Mouse (Mus musculus) spleen, postnatal 0 days (tissue): ENCODE measurements around the gene Olfr1349. TPM values are rescaled to one million over a fixed set of nuclear protein-coding genes. Genes with fewer than 3 reads are reported as not detected.

Source experiments
- polyA plus RNA-seq: library from polyadenylated mRNA; unstranded; fragments of >200 nt; fragmentation: Nextera tagmentation; extraction: Ambion mirVana; gene quantifications from 2 replicates; pipeline ENCODE4 v1.2.1, GENCODE M21; 2015

Olfr1349 gene
- polyA plus RNA-seq: not detected in 2 replicates

GRCm38 (mm10) chr7:6522850-6523249 is at the start of gene Olfr1349:
Gene Olfr1349, minus strand, starts transcription at chr7:6522950.

GRCm38 (mm10) chr7:6564541-6564940 is 41.8 kb upstream of the Olfr1349 start, which contains the start of gene Olfr1350:
Gene Olfr1350, plus strand, starts transcription at chr7:6564841.

GRCm38 (mm10) chr7:6508648-6509047 is 14.1 kb downstream of the Olfr1349 start, which contains the start of gene Olfr1348:
Gene Olfr1348, minus strand, starts transcription at chr7:6508748.

GRCm38 (mm10) chr7:6499655-6500054 is 23.1 kb downstream of the Olfr1349 start, which contains the start of gene Olfr1347:
Gene Olfr1347, minus strand, starts transcription at chr7:6499755.

GRCm38 (mm10) chr7:6486841-6487240 is 35.9 kb downstream of the Olfr1349 start, which contains the start of gene Olfr5:
Gene Olfr5, minus strand, starts transcription at chr7:6486941.

GRCm38 (mm10) chr7:6466951-6467350 is 55.8 kb downstream of the Olfr1349 start, which contains the start of gene Olfr1346:
Gene Olfr1346, plus strand, starts transcription at chr7:6467101.

Other genes with a start within 250 kb of the Olfr1349 start
- 3.9 and 4.1 TPM in 2 replicates for gene Zfp667, start 236.4 kb downstream of the Olfr1349 start, polyA plus RNA-seq
- 1.8 and 2.0 TPM in 2 replicates for gene Zfp583, start 191.7 kb downstream of the Olfr1349 start, polyA plus RNA-seq
- 0.28 and 0.38 TPM in 2 replicates for gene Gm3854, start 179.2 kb downstream of the Olfr1349 start, polyA plus RNA-seq
- gene Zfp78, start 159.7 kb downstream of the Olfr1349 start, polyA plus RNA-seq: 1.1 and 1.4 TPM in 2 replicates
- gene Zfp28, start 139.7 kb downstream of the Olfr1349 start, polyA plus RNA-seq: 1.4 and 1.5 TPM in 2 replicates
- gene Smim17, start 124.2 kb downstream of the Olfr1349 start, polyA plus RNA-seq: 0.21 TPM in 1 of 2 replicates, not detected in the other
- not detected in 2 replicates for gene Gm20715, start 112.7 kb downstream of the Olfr1349 start, polyA plus RNA-seq
- gene Olfr1344, start 84.3 kb downstream of the Olfr1349 start, polyA plus RNA-seq: not detected in 2 replicates
- not detected in 2 replicates for gene Olfr1336, start 66.8 kb downstream of the Olfr1349 start, polyA plus RNA-seq
- gene Olfr1346, start 55.8 kb downstream of the Olfr1349 start, polyA plus RNA-seq: not detected in 2 replicates
- gene Olfr5, start 36.0 kb downstream of the Olfr1349 start, polyA plus RNA-seq: not detected in 2 replicates
- not detected in 2 replicates for gene Olfr1347, start 23.2 kb downstream of the Olfr1349 start, polyA plus RNA-seq
- gene Olfr1348, start 14.2 kb downstream of the Olfr1349 start, polyA plus RNA-seq: not detected in 2 replicates
- gene Olfr1350, start 41.9 kb upstream of the Olfr1349 start, polyA plus RNA-seq: not detected in 2 replicates
- gene Zim1, start 173.5 kb upstream of the Olfr1349 start, polyA plus RNA-seq: 1.1 and 1.2 TPM in 2 replicates
- 18.2 and 25.5 TPM in 2 replicates for gene Peg3, start 207.5 kb upstream of the Olfr1349 start, polyA plus RNA-seq
- 0.24 and 0.30 TPM in 2 replicates for gene Usp29, start 207.6 kb upstream of the Olfr1349 start, polyA plus RNA-seq